Mouse (Mus musculus) kidney, embryonic 16.5 days (tissue): ENCODE results near the gene AI661453. TPM values are rescaled to one million over a fixed set of nuclear protein-coding genes. Genes with fewer than 3 reads are reported as not detected.

Experiments used
- ATAC-seq: fragments of 200-750 bp; cut with Nextera tagmentation; 2 replicates; pipeline ENCODE4 v1.8.0; 2017; ENCODE audit warnings: moderate TSS enrichment; ENCODE audit not compliant: low FRiP score, low TSS enrichment
- H3K27ac ChIP-seq: fragments of 300-500 bp; sonication (generic); 2 replicates; pipeline ENCODE4 v1.5.1; 2014; ENCODE audit warnings: low read length
- H3K27me3 ChIP-seq: fragments of 300-500 bp; sonication (generic); 2 replicates; pipeline ENCODE4 v1.6.1; 2014; ENCODE audit warnings: low read length, control low read depth, mixed read lengths; ENCODE audit not compliant: insufficient read depth
- H3K36me3 ChIP-seq: fragments of 300-500 bp; sonication (generic); 2 replicates; pipeline ENCODE4 v1.6.1; 2014; ENCODE audit warnings: low read length, control low read depth, mixed read lengths; ENCODE audit not compliant: insufficient read depth
- H3K4me1 ChIP-seq: fragments of 300-500 bp; sonication (generic); 2 replicates; pipeline ENCODE4 v1.6.1; 2014; ENCODE audit warnings: low read length, control low read depth, mixed read lengths; ENCODE audit not compliant: insufficient read depth
- H3K4me2 ChIP-seq: fragments of 300-500 bp; sonication (generic); replicated peaks from 2 replicates; pipeline ENCODE4 v1.6.1; 2014; ENCODE audit warnings: low read depth, low read length
- H3K4me3 ChIP-seq: fragments of 300-500 bp; sonication (generic); 2 replicates; pipeline ENCODE4 v1.5.1; 2014; ENCODE audit warnings: mild to moderate bottlenecking, low read length
- H3K9ac ChIP-seq: fragments of 300-500 bp; sonication (generic); replicated peaks from 2 replicates; pipeline ENCODE4 v1.6.1; 2014; ENCODE audit warnings: low read length
- H3K9me3 ChIP-seq: fragments of 300-500 bp; sonication (generic); 2 replicates; pipeline ENCODE4 v1.6.1; 2016; ENCODE audit warnings: low read length, control low read depth
- WGBS: fragments of 180-500 bp; shearing (Covaris S2); extraction: QIAGEN DNeasy Blood & Tissue Kit; methylation state at CpG from one replicate; pipeline ENCODE4 v1.1.7; 2014; 5-methylcytosine and 5-hydroxymethylcytosine counted together
- polyA plus RNA-seq: library from polyadenylated mRNA; unstranded; fragments of >200 nt; fragmentation: Nextera tagmentation; extraction: Ambion mirVana; gene quantifications from 2 replicates; pipeline ENCODE4 v1.2.1, GENCODE M21; 2015

Gene AI661453
- polyA plus RNA-seq, 1 experiment from 2014 or later, result 2.5 TPM

GRCm38 (mm10) chr17:47511111-47512020, 75.0 kb downstream of the AI661453 start:
- Histone ChIP-seq H3K4me2 (peak overlapping the region; percentile 58), H3K9me3 (no peaks in the 10 kb centered on the region), H3K27ac (peak overlapping the region; percentile 90), H3K27me3 (no peaks in the 10 kb centered on the region), H3K9ac (peak overlapping the region; percentile 50), H3K4me3 (peak overlapping the region; percentile 32), H3K4me1 (peaks cover 35% of the 10 kb centered on the region), H3K36me3 (no peaks in the 10 kb centered on the region)
- 5% methylated on average over 25 of the region's 25 CpGs for WGBS
- peak; percentile 91 for ATAC-seq

GRCm38 (mm10) chr17:47512956-47513775, 76.8 kb downstream of the AI661453 start:
- peak overlapping the region; percentile 59 for H3K27ac ChIP-seq
- WGBS, result 44% methylated on average over 10 of the region's 10 CpGs
- no peak overlapping the region for H3K4me3 ChIP-seq
- H3K27me3 ChIP-seq, result no peaks in the 10 kb centered on the region
- H3K4me1 ChIP-seq, result peaks cover 31% of the 10 kb centered on the region
- no peaks in the 10 kb centered on the region for H3K36me3 ChIP-seq
- no peaks in the 10 kb centered on the region for H3K9me3 ChIP-seq
- ATAC-seq, result no peak
- 0 out of 2 replicates have a peak overlapping the region, but pooled peaks have one; percentile 0 for H3K9ac ChIP-seq
- no peak overlapping the region for H3K4me2 ChIP-seq

GRCm38 (mm10) chr17:47515180-47515844, 78.9 kb downstream of the AI661453 start:
- no peak overlapping the region for H3K9ac ChIP-seq
- no peak overlapping the region for H3K27ac ChIP-seq
- no peak overlapping the region for H3K4me3 ChIP-seq
- H3K27me3 ChIP-seq, result no peaks in the 10 kb centered on the region
- WGBS, result 69% methylated on average over 7 of the region's 7 CpGs
- no peaks in the 10 kb centered on the region for H3K36me3 ChIP-seq
- no peak overlapping the region for H3K4me2 ChIP-seq
- no peaks in the 10 kb centered on the region for H3K9me3 ChIP-seq
- ATAC-seq, result no peak
- H3K4me1 ChIP-seq, result peaks cover 33% of the 10 kb centered on the region

DNA sequence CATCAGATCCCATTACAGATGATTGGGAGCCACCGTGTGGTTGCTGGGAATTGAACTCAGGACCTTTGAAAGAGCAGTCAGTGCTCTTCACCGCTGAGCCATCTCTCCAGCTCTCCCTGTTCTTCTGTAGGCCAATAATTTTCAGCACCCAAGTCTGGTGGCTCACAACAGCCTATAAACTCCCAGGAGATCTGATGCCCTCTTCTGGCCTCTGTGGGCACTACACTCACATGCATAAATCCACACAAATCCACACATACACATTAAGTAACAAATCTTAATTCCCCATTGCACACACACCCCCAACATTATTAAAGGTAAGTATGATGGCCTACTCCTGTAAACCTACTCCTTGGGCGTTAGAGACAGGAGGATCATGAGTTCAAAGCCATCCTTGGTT, 79.8 kb downstream of the AI661453 start:
- Histone ChIP-seq H3K27ac (no peak overlapping the region), H3K4me2 (no peak overlapping the region), H3K4me1 (peaks cover 31% of the 10 kb centered on the region), H3K4me3 (no peak overlapping the region), H3K27me3 (no peaks in the 10 kb centered on the region), H3K9ac (no peak overlapping the region), H3K36me3 (no peaks in the 10 kb centered on the region), H3K9me3 (no peaks in the 10 kb centered on the region)
- 96% methylated on average over 3 of the region's 3 CpGs for WGBS
- no peak for ATAC-seq

- H3K9me3 ChIP-seq, result no peaks in the 10 kb centered on the region
- peak overlapping the region; percentile 88 for H3K27ac ChIP-seq
- no peak overlapping the region for H3K4me2 ChIP-seq
- no peaks in the 10 kb centered on the region for H3K36me3 ChIP-seq
- no peak overlapping the region for H3K4me3 ChIP-seq
- WGBS, result 31% methylated on average over 8 of the region's 8 CpGs
- peak overlapping the region; percentile 36 for H3K9ac ChIP-seq
- no peak for ATAC-seq
- no peaks in the 10 kb centered on the region for H3K27me3 ChIP-seq
- peaks cover 37% of the 10 kb centered on the region for H3K4me1 ChIP-seq
These were observed 81.8 kb downstream of the AI661453 start for GRCm38 (mm10) chr17:47518205-47518604.

Other genes with a start within 250 kb of the AI661453 start
- gene Mrps10, start 67.7 kb upstream of the AI661453 start, polyA plus RNA-seq, result 80.0 and 83.3 TPM in 2 replicates
- gene Guca1b, start 51.2 kb upstream of the AI661453 start, polyA plus RNA-seq, result 3.9 and 4.7 TPM in 2 replicates
- gene Guca1a, start 36.0 kb upstream of the AI661453 start, polyA plus RNA-seq, result 2.2 and 2.7 TPM in 2 replicates
- gene 1700001C19Rik, start 761 bp downstream of the AI661453 start, polyA plus RNA-seq, result 0.28 TPM in 1 of 2 replicates, not detected in the other
- gene Taf8, start 65.7 kb downstream of the AI661453 start, polyA plus RNA-seq, result 35.1 and 35.8 TPM in 2 replicates
- gene Ccnd3, start 68.4 kb downstream of the AI661453 start, polyA plus RNA-seq, result 295 and 301 TPM in 2 replicates
- 24.5 and 25.9 TPM in 2 replicates for gene Bysl, start 174.9 kb downstream of the AI661453 start, polyA plus RNA-seq
- gene Med20, start 175.0 kb downstream of the AI661453 start, polyA plus RNA-seq, result 47.7 and 53.9 TPM in 2 replicates
- 1.6 TPM in 2 replicates for gene Gm20517, start 175.0 kb downstream of the AI661453 start, polyA plus RNA-seq
- gene Usp49, start 194.1 kb downstream of the AI661453 start, polyA plus RNA-seq, result 3.7 and 5.3 TPM in 2 replicates